Mouse (Mus musculus) embryonic facial prominence, embryonic 11.5 days (tissue): ENCODE measurements at regions not wholly inside any gene's neighbourhood (a gene's known extent, or its start where the extent isn't known, plus 50 kb on each side); places are given as distances from the start of the nearest gene placed in this dataset.

Experiments
- ATAC-seq: fragments of 200-750 bp; cut with Nextera tagmentation; replicated peaks from 2 replicates; pipeline ENCODE4 v1.8.0; 2017; ENCODE audit warnings: low read depth; ENCODE audit not compliant: insufficient number of reproducible peaks, low FRiP score, low TSS enrichment
- DNase-seq: peaks from one replicate; pipeline ENCODE4 v3.0.0-alpha.2; 2015; ENCODE audit warnings: low spot score
- H3K27ac ChIP-seq: fragments of 300-500 bp; sonication (generic); replicated peaks from 2 replicates; pipeline ENCODE4 v1.5.1; 2014; ENCODE audit warnings: mild to moderate bottlenecking, low read depth, low read length, control low read depth
- H3K27me3 ChIP-seq: fragments of 300-500 bp; sonication (generic); 2 replicates; pipeline ENCODE4 v1.6.1; 2014; ENCODE audit warnings: mild to moderate bottlenecking, low read length, moderate library complexity, mixed read lengths; ENCODE audit not compliant: control insufficient read depth, insufficient read depth
- H3K36me3 ChIP-seq: fragments of 300-500 bp; sonication (generic); replicated peaks from 2 replicates; pipeline ENCODE4 v1.6.1; 2014; ENCODE audit warnings: low read depth, mild to moderate bottlenecking, low read length, moderate library complexity, mixed read lengths; ENCODE audit not compliant: control insufficient read depth, insufficient read depth
- H3K4me1 ChIP-seq: fragments of 300-500 bp; sonication (generic); 2 replicates; pipeline ENCODE4 v1.6.1; 2014; ENCODE audit warnings: low read length, mixed read lengths; ENCODE audit not compliant: control insufficient read depth, insufficient read depth
- H3K4me2 ChIP-seq: fragments of 300-500 bp; sonication (generic); 2 replicates; pipeline ENCODE4 v1.6.1; 2014; ENCODE audit warnings: low read depth, mild to moderate bottlenecking, control low read depth, low read length, moderate library complexity
- H3K4me3 ChIP-seq: fragments of 300-500 bp; sonication (generic); 2 replicates; pipeline ENCODE4 v1.5.1; 2014; ENCODE audit warnings: low read depth, low read length, control low read depth
- H3K9ac ChIP-seq: fragments of 300-500 bp; sonication (generic); replicated peaks from 2 replicates; pipeline ENCODE4 v1.6.1; 2014; ENCODE audit warnings: mild to moderate bottlenecking, control low read depth, low read length
- H3K9me3 ChIP-seq: fragments of 300-500 bp; sonication (generic); replicated peaks from 2 replicates; pipeline ENCODE4 v1.6.1; 2016; ENCODE audit warnings: mild to moderate bottlenecking, low read length, inconsistent platforms, mixed read lengths; ENCODE audit not compliant: control insufficient read depth
- WGBS: fragments of 180-500 bp; shearing (Covaris S2); extraction: QIAGEN DNeasy Blood & Tissue Kit; methylation state at CpG from one replicate; pipeline ENCODE4 v1.1.7; 2014; 5-methylcytosine and 5-hydroxymethylcytosine counted together

DNA sequence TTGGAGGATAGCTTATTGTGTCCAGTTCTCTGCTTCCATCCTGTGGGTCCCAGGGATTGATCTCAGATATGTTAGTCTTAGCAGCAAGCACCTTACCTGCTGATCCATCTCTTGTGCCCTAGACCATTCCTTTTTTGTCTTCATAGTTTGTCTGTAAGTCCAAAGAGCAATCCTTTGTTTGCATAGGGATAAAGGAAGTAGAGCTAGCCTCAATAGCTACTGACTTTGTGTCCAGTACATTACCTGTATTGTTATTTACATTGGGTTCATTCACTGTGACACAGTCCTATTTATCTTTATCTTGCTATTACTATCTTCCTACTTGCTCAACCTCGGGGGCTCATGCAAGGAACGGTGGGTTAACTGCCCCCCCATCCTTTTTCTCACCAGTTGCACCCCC is 196.2 kb downstream of the Nucb2 start:
- Histone ChIP-seq H3K4me1 (no peaks in the 10 kb centered on the region), H3K27me3 (no peaks in the 10 kb centered on the region), H3K9ac (no peak overlapping the region), H3K4me2 (no peak overlapping the region), H3K9me3 (no peaks in the 10 kb centered on the region), H3K27ac (no peak overlapping the region), H3K4me3 (no peak overlapping the region), H3K36me3 (no peaks in the 10 kb centered on the region)
- no peak for DNase-seq
- 85% methylated on average over 2 of the region's 2 CpGs for WGBS
- ATAC-seq: no peak

DNA sequence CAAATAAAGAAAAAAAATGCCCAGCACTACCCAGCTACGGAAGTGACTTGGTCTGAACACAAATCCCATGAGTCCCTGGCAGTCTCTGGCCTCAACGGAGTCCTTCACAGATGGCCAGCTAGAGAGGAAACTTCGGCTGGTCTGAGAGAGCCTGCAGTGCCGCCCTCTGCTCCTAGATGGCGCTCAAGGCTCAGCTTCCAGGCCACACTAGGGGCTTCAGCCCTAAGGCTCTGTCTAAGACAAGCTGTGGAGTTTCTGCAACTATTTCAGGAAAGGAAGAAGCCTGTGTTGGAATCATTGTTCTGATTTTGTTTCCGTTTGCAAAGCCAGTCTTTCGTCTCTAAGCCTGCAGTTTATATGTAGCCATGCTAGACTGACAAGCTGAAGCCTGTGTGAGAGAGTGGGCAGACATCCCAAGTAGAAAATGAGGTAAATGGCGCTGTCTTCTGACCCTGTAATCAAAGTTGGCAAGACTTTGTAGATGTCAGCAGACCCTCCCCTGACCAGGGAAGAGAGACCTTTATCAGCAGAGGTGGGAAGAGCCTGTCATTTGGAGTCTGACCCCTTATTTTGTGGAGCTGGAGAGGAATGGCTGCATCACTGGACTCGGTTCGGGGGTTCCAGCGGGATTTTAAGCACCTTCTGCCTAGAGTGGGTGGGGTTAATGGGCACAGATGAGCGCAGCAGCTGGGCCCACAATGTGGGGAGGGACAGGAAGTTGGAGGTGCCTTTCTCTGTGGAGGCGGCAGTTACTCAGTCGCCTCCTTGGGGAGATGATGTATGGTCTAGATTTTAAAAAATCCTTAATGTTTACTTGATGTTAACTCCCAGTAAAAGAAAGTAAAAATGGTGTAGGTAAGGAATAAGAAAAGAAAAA is 197.5 kb downstream of the Nucb2 start:
- no peak overlapping the region for H3K4me2 ChIP-seq
- H3K27me3 ChIP-seq: no peaks in the 10 kb centered on the region
- ATAC-seq (0 out of 2 replicates have a peak, but pooled peaks have one; percentile 51), DNase-seq (peak; percentile 82)
- no peak overlapping the region for H3K9ac ChIP-seq
- no peaks in the 10 kb centered on the region for H3K4me1 ChIP-seq
- no peaks in the 10 kb centered on the region for H3K9me3 ChIP-seq
- no peak overlapping the region for H3K4me3 ChIP-seq
- H3K27ac ChIP-seq: no peak overlapping the region
- 49% methylated on average over 14 of the region's 14 CpGs for WGBS
- H3K36me3 ChIP-seq: no peaks in the 10 kb centered on the region

DNA sequence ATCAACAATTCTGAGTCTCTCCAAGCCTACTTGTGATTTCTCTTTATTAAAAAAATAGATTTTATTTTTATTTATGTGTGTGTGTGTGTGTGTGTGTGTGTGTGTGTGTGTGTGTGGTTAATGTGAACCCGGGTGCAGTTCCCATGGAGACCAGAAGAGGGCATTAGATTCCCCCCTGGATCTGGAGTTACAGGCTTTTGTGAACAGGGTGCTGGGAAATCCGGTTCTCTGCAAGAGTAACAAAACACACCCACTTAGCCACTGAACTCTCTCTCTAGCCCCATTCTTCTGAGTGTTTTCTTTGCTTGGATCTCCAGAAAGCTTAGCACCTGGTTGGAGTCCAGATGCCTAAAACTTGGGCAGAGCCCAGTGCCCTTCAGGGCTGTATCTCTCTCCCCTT is 198.4 kb downstream of the Nucb2 start:
- H3K9ac ChIP-seq: no peak overlapping the region
- no peak overlapping the region for H3K4me3 ChIP-seq
- DNase-seq: no peak
- no peaks in the 10 kb centered on the region for H3K36me3 ChIP-seq
- ATAC-seq: no peak
- WGBS: 82% methylated on average over 2 of the region's 2 CpGs
- H3K27me3 ChIP-seq: no peaks in the 10 kb centered on the region
- no peak overlapping the region for H3K27ac ChIP-seq
- H3K4me1 ChIP-seq: no peaks in the 10 kb centered on the region
- H3K4me2 ChIP-seq: no peak overlapping the region
- no peaks in the 10 kb centered on the region for H3K9me3 ChIP-seq

DNA sequence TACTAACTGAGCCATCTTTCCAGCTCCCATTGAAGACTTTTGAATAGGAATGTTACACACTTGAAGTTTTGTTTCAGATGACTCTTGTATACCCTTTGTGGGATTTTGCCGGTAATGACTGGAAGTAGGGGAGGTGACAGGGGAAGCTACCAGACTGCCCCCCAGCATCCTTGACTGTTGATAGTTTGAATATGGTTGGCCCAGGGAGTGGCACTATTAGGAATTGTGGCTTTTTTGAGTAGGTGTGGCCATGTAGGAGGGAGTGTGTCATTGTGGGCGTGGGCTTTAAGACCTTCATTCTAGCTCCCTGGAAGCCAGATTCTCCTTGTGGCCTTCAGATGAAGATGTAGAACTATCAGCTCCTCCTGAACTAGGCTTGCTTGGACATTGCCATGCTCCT is 207.4 kb downstream of the Nucb2 start:
- Histone ChIP-seq H3K4me2 (no peak overlapping the region), H3K9ac (no peak overlapping the region), H3K27ac (no peak overlapping the region), H3K9me3 (no peaks in the 10 kb centered on the region), H3K36me3 (no peaks in the 10 kb centered on the region), H3K4me3 (no peak overlapping the region), H3K27me3 (no peaks in the 10 kb centered on the region), H3K4me1 (no peaks in the 10 kb centered on the region)
- DNase-seq (no peak), ATAC-seq (no peak)
- 89% methylated on average over 2 of the region's 2 CpGs for WGBS

DNA sequence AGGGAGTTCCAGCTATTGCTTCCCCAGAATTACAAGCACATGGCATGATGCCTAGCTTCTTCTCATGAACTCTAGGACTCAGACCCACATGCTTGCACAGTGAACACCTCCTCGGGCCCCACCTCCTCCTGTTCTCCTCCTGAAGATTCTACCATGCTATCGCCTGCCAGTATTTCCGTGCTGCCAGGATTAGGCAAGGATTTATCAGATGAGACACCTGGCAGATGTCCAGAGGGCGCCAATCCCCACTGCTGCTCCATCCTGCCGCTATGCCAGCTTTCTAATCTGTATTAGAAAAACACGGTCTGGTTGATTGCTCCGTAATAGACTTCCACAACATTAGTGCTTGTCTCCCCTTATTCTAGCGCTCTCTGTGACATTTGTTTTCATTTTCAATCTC is 209.0 kb downstream of the Nucb2 start:
- Histone ChIP-seq H3K36me3 (no peaks in the 10 kb centered on the region), H3K4me1 (no peaks in the 10 kb centered on the region), H3K4me2 (no peak overlapping the region), H3K27ac (no peak overlapping the region), H3K9ac (no peak overlapping the region), H3K4me3 (no peak overlapping the region), H3K9me3 (no peaks in the 10 kb centered on the region), H3K27me3 (no peaks in the 10 kb centered on the region)
- DNase-seq (no peak), ATAC-seq (no peak)
- 80% methylated on average over 8 of the region's 8 CpGs for WGBS

DNA sequence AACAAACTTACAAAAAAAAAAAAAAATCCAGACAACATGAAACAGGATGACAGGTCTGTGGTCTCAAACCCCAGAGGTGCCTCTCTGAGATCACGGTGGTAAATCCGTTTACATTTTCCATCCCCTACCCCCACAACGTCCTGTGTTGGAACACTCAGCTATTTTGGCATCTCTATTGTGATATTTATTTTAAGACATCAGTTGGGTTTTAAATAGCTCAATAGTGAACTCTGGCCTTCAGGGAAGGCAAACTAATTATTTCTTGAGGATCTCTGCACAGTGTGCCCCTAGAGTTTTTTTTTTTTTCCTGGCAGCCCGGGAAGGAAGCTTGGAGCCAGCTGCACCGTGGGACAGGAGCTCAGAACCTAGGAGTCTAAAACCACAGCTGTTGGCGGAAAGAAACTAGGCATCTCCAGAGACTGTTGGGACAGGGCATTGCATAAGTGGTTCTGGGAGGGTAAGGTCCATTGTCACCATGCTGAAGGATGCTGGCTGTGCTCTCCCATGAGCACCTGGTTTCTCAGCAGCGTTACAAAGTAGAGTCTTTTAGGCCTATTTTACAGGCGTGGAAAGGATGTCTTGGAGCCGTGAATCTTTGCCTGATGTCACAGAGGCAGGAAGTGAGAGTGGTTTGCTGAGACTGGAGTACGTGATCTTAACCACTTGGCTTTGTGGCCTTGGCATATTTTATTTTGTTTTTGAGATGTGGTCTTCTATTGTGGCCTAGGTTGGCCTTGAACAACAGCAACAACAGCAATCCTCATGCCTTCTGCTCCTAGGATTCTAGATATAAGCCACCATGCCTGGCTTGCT is 211.3 kb downstream of the Nucb2 start:
- 57% methylated on average over 10 of the region's 10 CpGs for WGBS
- Histone ChIP-seq H3K4me3 (no peak overlapping the region), H3K27ac (no peak overlapping the region), H3K9ac (no peak overlapping the region), H3K36me3 (no peaks in the 10 kb centered on the region), H3K9me3 (no peaks in the 10 kb centered on the region), H3K27me3 (no peaks in the 10 kb centered on the region), H3K4me1 (no peaks in the 10 kb centered on the region), H3K4me2 (no peak overlapping the region)
- no peak for DNase-seq
- no peak for ATAC-seq

DNA sequence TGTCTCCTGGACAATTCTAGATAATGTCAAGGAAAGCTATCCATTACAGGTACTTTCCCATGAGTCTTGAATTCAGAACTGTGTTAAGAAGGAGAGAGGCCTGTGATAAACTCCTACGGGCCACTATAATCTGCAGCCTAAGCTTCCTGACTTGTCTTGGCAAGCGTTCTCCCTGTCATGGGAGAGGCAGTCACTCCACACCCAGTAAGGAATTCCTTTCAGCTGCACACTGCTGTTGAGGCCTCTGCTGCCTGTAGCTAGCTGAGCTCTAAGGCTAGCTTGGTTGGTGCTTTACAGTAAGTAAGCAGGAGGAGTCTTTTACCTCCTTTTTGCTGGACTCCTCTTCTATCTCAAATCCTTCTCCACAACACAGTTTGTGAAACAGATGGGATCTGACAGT is 224.2 kb downstream of the Nucb2 start:
- Histone ChIP-seq H3K27me3 (no peaks in the 10 kb centered on the region), H3K27ac (no peak overlapping the region), H3K4me2 (no peak overlapping the region), H3K9me3 (no peaks in the 10 kb centered on the region), H3K4me1 (no peaks in the 10 kb centered on the region), H3K36me3 (no peaks in the 10 kb centered on the region), H3K9ac (no peak overlapping the region), H3K4me3 (no peak overlapping the region)
- DNase-seq (peak; percentile 18), ATAC-seq (no peak)
- 63% methylated on average over 2 of the region's 2 CpGs for WGBS

DNA sequence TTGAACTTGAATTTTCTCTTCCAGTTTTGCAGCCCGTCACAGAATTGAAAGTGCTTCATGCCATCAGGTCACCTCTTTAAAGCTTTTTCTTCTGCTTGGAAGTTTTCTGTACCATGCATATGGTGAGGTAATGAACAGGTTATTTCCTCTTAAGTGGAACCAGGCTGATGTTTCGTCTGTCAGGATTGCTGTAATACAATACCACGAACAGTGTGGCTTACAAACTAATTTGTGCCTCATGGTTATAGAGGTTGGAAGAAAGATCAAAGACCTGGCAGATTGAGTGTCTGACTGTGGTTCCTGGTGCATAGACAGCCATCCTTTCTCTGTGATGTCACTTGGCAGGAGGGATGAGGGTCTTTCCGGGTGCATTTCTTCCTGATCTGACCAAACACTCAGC is 225.6 kb downstream of the Nucb2 start:
- H3K9me3 ChIP-seq: no peaks in the 10 kb centered on the region
- no peaks in the 10 kb centered on the region for H3K27me3 ChIP-seq
- H3K4me1 ChIP-seq: no peaks in the 10 kb centered on the region
- no peak overlapping the region for H3K4me3 ChIP-seq
- 37% methylated on average over 4 of the region's 4 CpGs for WGBS
- H3K27ac ChIP-seq: no peak overlapping the region
- no peak overlapping the region for H3K4me2 ChIP-seq
- ATAC-seq: peak; percentile 83
- no peak overlapping the region for H3K9ac ChIP-seq
- H3K36me3 ChIP-seq: no peaks in the 10 kb centered on the region
- DNase-seq: peak; percentile 78
